Mouse (Mus musculus) ZHBTc4 (cell line): ENCODE data around the gene Rtl8b.
A peak's percentile ranks its signal among the peaks of the same experiment; 100 is the strongest.
"Not testable (repeated sequence)": the region's sequence is repeated elsewhere in the genome, so short reads cannot be mapped to it uniquely, and the experiment has no call there.

Source experiments
- DNase-seq: peaks from one replicate; pipeline ENCODE4 v3.0.0-alpha.2; 2011; ENCODE audit warnings: low read depth, low spot score

Gene Rtl8b

DNA sequence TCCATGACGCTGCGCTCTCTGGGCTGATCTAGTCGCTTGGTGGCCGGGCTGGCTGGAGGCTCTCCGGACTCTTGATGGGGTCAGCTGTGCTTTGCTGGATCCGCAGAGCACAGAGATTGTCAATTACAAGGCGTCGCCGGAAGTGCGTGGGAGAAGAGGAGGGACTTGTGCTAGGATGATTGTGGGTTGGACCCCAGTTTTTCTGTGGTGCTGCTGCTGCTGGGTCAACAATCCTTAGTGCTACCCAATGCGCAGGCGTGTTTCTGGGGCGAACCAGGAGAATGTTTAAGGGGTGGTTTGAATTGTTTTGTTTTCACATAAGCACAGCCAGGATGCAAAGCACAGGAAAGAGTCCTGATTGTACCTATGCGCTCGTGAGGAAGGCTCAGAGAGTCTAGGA, at the start of gene Rtl8b:
Gene Rtl8b (minus strand): TSS at position 115 of the 400 bp plus-strand sequence.
- peak; percentile 69 for DNase-seq

DNA sequence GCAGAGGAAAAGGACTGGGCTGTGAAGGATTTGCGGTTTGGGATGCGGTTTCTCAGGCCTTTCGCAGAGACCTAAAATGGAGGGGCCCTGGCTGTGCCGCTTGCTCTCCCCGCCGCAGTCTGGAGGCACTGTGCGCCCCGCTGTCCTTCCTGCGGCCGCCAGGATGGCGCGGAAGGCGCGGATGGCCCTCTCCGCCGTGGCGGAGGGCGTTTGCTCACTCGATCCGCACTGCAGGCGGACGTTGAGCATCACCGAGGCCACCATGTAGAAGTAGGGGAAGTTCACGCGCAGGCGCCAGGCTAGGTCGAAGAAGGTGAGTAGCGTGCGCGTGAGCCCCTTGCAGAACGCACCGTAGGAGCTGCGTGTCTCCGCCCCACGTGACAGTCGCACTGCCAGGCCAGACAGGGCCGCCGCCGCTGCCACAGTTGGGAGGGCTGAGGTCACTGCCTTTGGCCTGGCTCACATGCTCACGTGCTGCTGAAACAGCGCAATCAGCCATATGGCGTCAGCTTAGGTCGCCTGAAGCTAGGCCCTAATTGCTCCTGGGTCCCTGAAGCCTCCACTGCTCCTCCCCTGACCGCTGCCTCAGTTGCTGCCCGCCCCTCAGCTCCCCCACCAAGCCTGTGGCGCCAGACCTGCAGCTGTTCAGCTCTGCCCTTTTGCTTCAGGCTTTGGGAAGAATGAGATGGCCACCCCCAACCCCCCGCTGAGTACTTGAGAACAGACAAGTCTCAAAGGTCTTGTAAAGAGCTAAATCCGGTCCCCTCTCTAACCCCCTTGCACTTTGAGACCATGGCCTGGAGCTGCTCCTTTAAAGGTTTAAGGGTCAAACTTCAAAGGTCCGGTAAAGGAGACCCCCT, 46.3 kb upstream of the Rtl8b start:
- DNase-seq = peak; percentile 86

DNA sequence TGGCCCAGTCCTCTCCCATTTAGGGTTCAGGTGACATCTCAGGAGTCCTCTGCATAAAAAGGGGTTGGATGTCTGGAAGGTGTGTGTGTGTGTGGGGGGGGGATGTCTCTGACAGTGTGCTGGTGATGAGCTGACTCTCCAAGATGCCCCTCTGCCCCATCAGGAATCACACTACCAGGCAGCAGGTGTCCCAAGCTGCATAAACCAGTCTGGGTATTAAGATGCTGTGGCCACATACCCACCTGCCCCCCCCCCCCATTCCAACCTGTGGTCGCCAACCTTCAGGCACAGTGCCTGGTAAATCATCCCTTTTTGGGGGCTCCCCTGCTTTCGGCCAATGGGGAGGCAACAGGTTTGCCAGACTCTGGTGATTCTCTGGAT, 45.7 kb upstream of the Rtl8b start:
- no peak for DNase-seq

DNA sequence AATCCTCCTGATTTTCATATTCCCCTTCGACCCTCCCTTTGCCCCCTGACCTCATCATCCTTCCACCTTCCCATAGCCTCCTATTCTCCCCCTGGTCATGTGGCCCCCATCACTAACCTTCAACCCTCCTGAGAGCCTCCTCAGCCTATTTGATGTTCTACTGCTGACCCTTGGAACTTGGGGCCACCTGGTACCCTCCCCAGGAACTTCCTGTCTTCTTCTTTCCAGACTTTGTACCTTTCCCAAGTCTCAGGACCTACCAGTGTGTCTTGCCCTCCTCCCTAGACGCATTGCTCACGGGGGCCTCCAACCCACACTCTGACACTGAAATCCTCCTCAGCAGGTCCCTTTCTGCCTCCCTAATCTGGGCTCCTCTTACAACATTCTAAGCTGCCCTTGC, 32.5 kb upstream of the Rtl8b start:
- DNase-seq = no peak

DNA sequence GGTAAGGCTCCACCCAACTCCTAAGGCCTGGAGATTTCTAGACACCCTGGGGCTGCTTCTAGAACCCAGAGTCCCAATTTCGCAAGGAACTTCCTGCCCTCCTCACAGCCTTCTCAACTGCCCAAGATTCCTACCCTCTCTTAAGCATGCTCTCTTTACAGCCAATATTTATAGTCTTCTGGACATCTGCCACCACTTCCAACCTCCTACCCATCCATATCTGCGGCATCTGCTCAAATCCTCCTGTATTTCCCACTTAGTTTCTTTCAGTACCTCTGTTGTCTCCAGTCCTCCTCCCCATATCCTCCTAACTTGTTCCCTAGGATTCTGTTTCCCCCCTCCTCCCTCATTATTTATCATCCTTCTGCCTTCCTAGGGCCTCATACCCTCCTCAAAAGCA, 29.0 kb upstream of the Rtl8b start:
- DNase-seq = no peak

DNA sequence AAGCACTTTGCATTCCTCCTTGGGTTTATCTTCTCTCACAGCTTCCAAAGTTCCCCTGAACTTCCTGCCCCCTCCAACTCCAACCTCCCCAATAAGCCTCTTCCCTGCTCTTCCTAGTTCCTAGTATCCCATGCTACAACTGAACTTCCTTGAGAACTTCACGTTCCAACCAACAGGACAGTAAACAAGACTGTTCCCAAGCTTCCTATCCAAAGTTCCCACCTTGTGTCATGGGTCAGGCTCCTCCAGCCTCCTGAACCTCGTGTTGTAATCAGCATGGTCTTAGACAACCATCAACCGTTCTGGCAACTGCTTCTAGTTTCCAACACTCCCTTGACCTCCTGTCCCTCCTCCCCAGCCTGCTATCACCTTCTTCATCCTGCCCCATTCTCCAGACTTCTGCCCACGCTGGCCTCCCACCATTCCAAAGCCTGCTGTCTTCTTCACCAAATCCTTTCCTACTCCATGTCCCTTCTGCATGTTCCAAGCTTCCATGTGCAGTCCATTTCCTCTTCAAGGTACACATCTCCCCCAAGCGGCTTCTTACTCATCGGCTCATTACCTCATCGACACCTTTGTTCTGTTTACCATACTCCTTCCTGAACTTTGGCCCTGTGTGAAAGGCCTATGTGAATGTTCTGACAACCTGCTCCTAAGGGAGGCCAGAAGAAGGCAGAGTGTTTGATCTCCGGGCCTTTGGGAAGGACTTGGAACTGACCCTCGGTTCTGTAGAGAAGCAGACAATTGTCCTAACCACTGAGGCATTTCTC, 24.0 kb upstream of the Rtl8b start:
- DNase-seq = no peak

DNA sequence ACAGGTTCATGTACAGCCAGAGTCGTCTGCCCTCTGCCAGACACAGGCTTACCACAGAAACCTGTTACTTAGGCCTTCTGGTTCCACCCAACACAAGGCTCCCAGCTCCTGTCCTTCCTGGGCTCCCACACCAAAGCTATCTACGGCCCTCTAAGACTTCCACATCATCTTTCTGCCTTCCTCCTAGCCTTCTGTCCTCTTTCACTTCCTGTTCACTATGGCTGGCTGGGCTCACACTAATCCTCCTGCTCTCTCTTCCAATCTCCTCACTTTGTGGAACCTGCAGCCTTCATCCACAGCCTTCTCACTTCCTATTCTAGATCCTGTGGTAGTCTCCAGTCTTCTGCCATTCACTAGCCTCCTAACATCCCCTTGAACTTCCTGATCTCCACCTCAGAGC, 22.9 kb upstream of the Rtl8b start:
- no peak for DNase-seq

DNA sequence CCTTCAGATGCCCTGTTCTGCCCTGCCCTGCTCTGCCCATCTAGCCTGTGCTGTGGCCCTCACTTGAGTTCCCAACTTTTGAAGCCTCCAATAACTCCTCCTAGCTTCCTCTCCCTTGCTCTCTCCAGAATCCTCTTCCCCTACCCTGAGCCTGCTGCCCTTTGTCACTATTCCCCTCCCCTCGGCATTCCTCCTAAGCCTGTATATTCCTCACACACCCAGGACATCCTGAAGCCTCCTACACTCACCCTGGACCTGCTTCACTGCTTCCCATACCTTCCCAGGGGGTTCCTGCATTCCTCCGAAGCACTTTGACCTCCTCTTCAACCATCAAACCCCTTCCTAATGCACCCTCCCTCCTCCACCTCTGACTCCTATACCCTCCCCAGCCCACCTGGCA, 21.9 kb upstream of the Rtl8b start:
- no peak for DNase-seq

DNA sequence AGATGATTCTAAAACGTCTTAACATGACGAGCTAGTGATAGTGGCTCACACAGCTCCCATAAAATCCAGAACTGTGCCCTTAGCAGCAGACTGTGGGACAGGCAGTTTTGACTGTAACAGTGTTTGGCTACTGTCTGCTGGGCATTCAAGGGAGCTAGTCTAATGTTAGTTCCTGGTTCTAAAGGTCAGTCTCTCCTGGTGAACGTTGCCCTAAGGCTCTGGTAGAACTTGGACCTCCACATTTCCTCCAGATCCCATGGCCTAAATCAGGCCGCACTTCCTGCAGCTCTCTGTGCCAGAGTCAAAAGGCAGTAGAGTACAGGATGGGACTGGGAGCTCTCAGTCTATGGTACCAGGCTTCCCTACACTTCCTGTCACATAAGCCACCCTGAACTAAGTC, 14.5 kb upstream of the Rtl8b start:
- DNase-seq = not testable (repeated sequence)

DNA sequence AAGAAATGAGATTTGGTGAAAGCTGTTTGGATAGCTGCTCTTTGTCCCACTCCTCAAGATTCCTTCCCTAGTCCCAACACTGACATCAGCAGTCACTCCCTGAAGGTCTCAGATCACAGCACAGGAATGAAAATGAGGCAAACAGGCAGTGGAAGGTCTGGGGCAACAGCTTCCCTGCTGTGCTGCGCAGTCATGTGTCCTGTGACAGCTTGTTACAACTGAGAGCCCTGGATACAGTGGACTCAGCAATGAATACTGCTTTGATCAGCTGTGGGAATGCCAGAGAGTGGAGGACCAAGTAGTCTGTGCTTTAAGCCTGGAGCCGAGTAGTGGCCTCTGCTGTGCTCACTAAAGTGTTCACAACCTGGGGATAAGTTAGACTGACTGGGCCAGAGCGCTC, 12.4 kb upstream of the Rtl8b start:
- DNase-seq = not testable (repeated sequence)

DNA sequence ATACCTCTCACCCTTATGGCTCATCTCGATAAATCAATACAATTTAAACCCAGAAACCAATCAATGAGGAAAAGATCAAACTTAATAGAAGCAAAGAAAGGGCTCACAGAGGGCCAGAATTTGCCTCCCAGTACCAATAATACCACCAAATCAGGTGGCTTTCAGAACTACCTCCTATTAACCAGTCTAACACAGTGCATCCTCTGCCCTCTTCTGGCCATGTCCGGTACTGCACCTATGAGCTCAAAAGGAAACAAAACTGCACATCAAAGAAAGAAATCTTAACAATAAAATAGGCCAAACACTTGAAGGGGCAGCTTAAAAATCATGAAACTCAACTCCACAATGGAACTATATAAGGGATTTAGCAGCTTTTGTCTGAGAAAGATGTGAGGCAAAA, 6.7 kb upstream of the Rtl8b start:
- DNase-seq = not testable (repeated sequence)

DNA sequence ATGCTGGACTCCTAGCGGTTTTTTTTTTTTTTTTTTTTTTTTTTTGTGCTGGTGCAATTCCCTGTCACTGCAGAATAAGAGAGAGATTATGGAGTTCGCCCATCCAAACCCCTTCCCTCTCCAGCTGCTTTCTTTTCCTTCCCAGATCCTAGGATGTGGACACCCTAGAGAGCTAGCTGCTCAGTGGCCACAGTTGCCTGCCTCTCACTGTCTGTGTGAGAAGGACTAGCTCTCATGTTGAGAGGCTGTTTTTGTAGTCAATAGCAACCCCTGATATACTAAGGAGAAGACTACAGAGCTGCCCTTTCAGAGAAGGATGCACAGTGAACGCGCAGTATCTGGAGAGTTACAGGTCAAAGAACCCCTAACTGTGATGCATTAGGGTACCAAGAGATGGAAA, 488 bp upstream of the Rtl8b start:
- DNase-seq = not testable (repeated sequence)

DNA sequence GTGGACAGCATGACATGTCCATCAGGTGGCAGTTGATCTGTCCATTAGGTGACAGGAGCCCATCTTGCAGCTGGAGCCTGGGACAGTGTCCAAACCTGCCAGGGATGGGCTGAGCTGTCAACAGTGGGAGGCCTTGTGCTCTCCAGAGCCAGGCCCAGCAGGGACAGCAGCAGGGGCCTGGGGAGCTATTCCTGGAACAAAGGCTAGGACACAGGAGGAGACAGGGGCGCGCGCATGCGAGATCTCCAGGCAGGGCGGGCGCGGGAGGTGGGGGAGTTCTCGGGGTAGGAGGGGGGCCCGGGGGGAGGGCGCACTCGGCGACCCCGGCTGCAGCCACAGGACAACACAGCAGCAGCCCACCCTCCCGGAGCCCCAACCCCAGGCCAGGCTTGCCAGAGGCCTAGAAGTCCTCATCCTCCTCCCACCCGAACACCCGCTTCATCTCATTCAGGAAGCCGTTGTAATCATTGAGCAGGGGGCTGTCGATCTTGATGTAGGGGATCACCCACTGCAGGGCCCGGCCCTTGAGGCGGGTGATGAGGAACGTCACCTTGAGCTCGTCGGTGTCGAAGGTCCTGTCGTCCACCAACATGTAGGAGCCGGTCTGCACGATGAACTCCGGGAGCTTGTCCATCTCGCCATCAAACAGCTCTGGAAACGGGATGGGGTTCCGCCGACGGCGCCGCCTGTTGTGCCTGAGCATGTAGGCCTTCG, 494 bp downstream of the Rtl8b start:
- DNase-seq = not testable (repeated sequence)

DNA sequence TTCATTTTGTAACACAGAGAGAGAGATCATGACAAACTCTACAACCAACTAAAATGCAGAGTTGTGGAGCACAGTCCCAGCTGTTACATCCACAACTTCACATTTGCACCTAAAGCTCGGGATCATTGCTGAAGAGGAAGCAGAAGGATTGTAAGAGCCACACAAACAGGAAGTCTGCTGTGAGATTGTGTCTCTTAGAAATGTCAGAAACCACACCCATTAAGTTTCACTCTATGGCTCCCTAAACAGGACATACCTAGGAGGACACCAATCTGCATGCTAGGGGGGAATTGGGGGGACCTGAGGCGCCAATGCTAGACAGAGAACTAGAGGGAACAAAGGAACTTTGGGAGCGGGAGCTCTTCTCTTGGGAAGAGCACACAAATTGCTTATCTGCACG, 17.3 kb downstream of the Rtl8b start:
- not testable (repeated sequence) for DNase-seq

DNA sequence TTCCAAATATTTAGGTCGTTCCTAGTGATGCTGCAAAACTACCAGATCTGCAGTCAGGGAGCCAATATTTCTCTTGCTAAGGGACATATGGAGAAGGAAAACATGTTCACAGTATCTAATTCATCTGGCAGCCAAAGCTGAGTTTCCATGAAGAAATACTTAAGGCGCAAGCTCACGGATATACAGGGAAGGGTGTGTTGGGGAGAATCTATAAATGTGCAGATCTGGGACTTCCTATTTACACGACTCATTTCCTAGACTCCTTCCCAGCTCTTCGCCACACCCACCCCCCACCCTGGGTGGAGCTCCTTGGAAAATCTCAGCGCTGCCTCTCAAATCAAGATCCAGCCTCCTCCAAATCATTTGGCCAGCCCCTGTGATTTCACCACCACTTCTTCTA, 24.3 kb downstream of the Rtl8b start:
- DNase-seq = peak; percentile 8

DNA sequence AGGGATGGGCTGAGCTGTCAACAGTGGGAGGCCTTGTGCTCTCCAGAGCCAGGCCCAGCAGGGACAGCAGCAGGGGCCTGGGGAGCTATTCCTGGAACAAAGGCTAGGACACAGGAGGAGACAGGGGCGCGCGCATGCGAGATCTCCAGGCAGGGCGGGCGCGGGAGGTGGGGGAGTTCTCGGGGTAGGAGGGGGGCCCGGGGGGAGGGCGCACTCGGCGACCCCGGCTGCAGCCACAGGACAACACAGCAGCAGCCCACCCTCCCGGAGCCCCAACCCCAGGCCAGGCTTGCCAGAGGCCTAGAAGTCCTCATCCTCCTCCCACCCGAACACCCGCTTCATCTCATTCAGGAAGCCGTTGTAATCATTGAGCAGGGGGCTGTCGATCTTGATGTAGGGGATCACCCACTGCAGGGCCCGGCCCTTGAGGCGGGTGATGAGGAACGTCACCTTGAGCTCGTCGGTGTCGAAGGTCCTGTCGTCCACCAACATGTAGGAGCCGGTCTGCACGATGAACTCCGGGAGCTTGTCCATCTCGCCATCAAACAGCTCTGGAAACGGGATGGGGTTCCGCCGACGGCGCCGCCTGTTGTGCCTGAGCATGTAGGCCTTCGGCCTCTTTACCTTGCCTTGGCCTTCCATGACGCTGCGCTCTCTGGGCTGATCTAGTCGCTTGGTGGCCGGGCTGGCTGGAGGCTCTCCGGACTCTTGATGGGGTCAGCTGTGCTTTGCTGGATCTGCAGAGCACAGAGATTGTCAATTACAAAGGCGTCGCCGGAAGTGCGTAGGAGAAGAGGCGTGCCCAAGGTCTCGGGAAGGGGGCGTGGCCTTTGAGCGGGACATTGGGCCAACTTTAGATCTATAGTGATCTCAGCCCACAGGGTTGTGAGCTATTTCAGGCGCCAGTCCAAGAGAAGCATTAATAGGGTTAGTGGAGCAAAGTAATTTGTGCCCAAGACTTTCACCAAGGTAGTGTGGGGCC, 26.9 kb downstream of the Rtl8b start, which contains the start of gene Rtl8a:
Gene Rtl8a (minus strand): TSS at position 703 of the 982 bp plus-strand sequence.
- peak; percentile 82 for DNase-seq

DNA sequence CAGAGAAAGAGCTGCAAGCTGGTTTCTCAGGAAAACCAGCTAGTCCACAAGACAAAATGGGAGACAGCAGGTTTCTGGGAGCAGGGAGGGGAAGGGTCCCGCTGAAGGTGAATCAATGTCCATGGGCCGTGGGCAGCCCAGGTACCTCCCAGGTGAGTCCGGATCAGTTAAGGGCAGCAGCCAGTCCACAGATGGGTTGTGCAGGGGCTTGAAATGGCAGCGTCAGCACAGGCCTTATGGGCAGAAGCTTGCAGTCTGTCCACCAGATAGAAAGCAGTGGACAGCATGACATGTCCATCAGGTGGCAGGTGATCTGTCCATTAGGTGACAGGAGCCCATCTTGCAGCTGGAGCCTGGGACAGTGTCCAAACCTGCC, 27.6 kb downstream of the Rtl8b start:
- not testable (repeated sequence) for DNase-seq

DNA sequence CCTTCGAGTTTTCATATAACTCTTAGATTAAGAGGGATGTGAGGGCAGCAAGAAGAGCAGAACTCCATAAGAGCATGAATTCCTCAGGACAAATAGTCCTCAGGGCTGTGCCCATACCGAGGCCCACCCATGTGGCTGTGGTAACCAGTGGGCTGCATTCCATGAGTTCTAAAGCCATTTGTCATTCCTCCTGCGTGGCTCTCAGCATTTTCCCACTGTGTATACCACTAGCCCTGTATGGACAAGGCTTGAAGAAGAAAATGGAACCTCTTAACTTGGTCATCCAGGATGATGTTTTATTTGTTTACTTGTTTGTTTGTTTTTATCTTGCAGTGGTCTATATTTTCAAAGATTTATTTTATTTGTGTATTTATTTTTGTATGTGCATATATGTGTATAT, 32.1 kb downstream of the Rtl8b start:
- not testable (repeated sequence) for DNase-seq
